Mouse (Mus musculus) liver, embryonic 13.5 days (tissue): ENCODE measurements around the gene Ccdc142. TPM values are rescaled to one million over a fixed set of nuclear protein-coding genes. Genes with fewer than 3 reads are reported as not detected.

Experiments
- ATAC-seq: fragments of 200-750 bp; cut with Nextera tagmentation; 2 replicates; pipeline ENCODE4 v1.8.0; 2017; ENCODE audit warnings: low read depth, mild to moderate bottlenecking, moderate number of reproducible peaks, moderate library complexity
- DNase-seq: peaks from one replicate; pipeline ENCODE4 v3.0.0; 2022
- H3K27ac ChIP-seq: fragments of 300-500 bp; sonication (generic); 2 replicates; pipeline ENCODE4 v1.5.1; 2015; ENCODE audit warnings: moderate library complexity, mild to moderate bottlenecking, inconsistent platforms
- H3K27me3 ChIP-seq: fragments of 300-500 bp; sonication (generic); 2 replicates; pipeline ENCODE4 v1.6.1; 2015; ENCODE audit warnings: mild to moderate bottlenecking, inconsistent platforms
- H3K36me3 ChIP-seq: fragments of 300-500 bp; sonication (generic); 2 replicates; pipeline ENCODE4 v1.6.1; 2015; ENCODE audit warnings: mild to moderate bottlenecking, inconsistent platforms
- H3K4me1 ChIP-seq: fragments of 300-500 bp; sonication (generic); replicated peaks from 2 replicates; pipeline ENCODE4 v1.6.1; 2015; ENCODE audit warnings: inconsistent platforms
- H3K4me2 ChIP-seq: fragments of 300-500 bp; sonication (generic); 2 replicates; pipeline ENCODE4 v1.6.1; 2015; ENCODE audit warnings: inconsistent platforms, mild to moderate bottlenecking, moderate library complexity
- H3K4me3 ChIP-seq: fragments of 300-500 bp; sonication (generic); replicated peaks from 2 replicates; pipeline ENCODE4 v1.5.1; 2015; ENCODE audit warnings: mild to moderate bottlenecking, inconsistent platforms
- H3K9ac ChIP-seq: fragments of 300-500 bp; sonication (generic); 2 replicates; pipeline ENCODE4 v1.6.1; 2015; ENCODE audit warnings: mild to moderate bottlenecking, inconsistent platforms
- H3K9me3 ChIP-seq: fragments of 300-500 bp; sonication (generic); replicated peaks from 2 replicates; pipeline ENCODE4 v1.6.1; 2016; ENCODE audit warnings: inconsistent platforms
- WGBS: fragments of 180-500 bp; shearing (Covaris S2); methylation state at CpG from one replicate; pipeline ENCODE4 v1.1.7; 2015; ENCODE audit not compliant: insufficient replicate concordance; 5-methylcytosine and 5-hydroxymethylcytosine counted together
- polyA plus RNA-seq: library from polyadenylated mRNA; unstranded; fragments of >200 nt; fragmentation: Nextera tagmentation; extraction: Ambion mirVana; gene quantifications from 2 replicates; pipeline ENCODE4 v1.2.1, GENCODE M21; 2015

Ccdc142 gene
- 0.94 and 1.1 TPM in 2 replicates for polyA plus RNA-seq

DNA sequence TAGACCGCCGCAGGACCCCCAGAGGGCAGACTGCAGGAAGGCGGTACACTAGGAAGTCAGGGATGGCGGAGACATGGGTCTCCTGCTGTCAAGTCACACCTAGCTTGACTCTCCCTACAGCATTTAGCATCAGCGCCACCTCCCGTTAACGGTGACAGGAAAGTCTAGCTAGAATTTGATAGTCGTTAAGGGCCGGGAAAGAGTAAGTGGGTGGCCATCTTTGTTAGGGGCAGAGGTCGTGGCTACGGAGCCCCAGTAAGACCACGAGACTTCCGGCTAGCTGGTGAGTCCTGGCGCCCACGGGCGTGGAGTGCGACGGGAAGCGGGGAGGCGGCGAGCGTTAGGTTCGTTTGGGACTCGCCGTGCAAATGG, at the start of gene Ccdc142, which contains the start of gene Gm42688:
TSS of gene Ccdc142 (plus strand) at position 286 of the 372 bp plus-strand sequence.
TSS of gene Gm42688 (plus strand) at position 302 of the 372 bp plus-strand sequence.
- peaks cover 14% of the 10 kb centered on the region for H3K27me3 ChIP-seq
- H3K4me3 ChIP-seq = peak within 1 kb of the TSS; percentile 81
- DNase-seq (peak; percentile 82), ATAC-seq (peak; percentile 81)
- no peaks in the 10 kb centered on the region for H3K9me3 ChIP-seq
- H3K9ac ChIP-seq = peak within 1 kb of the TSS; percentile 90
- peak within 1 kb of the TSS; percentile 99 for H3K4me2 ChIP-seq
- H3K4me1 ChIP-seq = peaks cover 27% of the 10 kb centered on the region
- 2% methylated on average over 25 of the region's 25 CpGs for WGBS
- H3K27ac ChIP-seq = peak within 1 kb of the TSS; percentile 85
- peaks cover 21% of the 10 kb centered on the region for H3K36me3 ChIP-seq

- H3K4me1 ChIP-seq = peaks cover 56% of the 10 kb centered on the region
Observed at GRCm38 (mm10) chr6:83053136-83053960, 48.1 kb upstream of the Ccdc142 start.

GRCm38 (mm10) chr6:83054074-83054851, 47.1 kb upstream of the Ccdc142 start, which contains the start of gene Aup1:
Gene Aup1 (plus strand): TSS chr6:83054521.
- H3K4me2 ChIP-seq = peak within 1 kb of the TSS; percentile 97
- H3K27ac ChIP-seq = peak within 1 kb of the TSS; percentile 97
- peak within 1 kb of the TSS; percentile 100 for H3K4me3 ChIP-seq
- peak within 1 kb of the TSS; percentile 100 for H3K9ac ChIP-seq
- 0 out of 2 replicates have a peak, but pooled peaks cover 4% of the 10 kb centered on the region for H3K27me3 ChIP-seq
- H3K4me1 ChIP-seq = peaks cover 65% of the 10 kb centered on the region
- ATAC-seq (peak; percentile 95), DNase-seq (peak; percentile 98)
- WGBS = under 1% methylated on average over 64 of the region's 64 CpGs
- no peaks in the 10 kb centered on the region for H3K9me3 ChIP-seq
- peaks cover 54% of the 10 kb centered on the region for H3K36me3 ChIP-seq

More at GRCm38 (mm10) chr6:83053136-83053960, 48.1 kb upstream of the Ccdc142 start:
- H3K9ac ChIP-seq = peak overlapping the region; percentile 100
- peaks cover 53% of the 10 kb centered on the region for H3K36me3 ChIP-seq
- peak overlapping the region; percentile 97 for H3K4me2 ChIP-seq
- peak overlapping the region; percentile 100 for H3K4me3 ChIP-seq
- no peaks in the 10 kb centered on the region for H3K9me3 ChIP-seq
- peak; percentile 41 for DNase-seq
- WGBS = under 1% methylated on average over 26 of the region's 26 CpGs
- peak overlapping the region; percentile 97 for H3K27ac ChIP-seq
- ATAC-seq = no peak
- 0 out of 2 replicates have a peak, but pooled peaks cover 2% of the 10 kb centered on the region for H3K27me3 ChIP-seq

DNA sequence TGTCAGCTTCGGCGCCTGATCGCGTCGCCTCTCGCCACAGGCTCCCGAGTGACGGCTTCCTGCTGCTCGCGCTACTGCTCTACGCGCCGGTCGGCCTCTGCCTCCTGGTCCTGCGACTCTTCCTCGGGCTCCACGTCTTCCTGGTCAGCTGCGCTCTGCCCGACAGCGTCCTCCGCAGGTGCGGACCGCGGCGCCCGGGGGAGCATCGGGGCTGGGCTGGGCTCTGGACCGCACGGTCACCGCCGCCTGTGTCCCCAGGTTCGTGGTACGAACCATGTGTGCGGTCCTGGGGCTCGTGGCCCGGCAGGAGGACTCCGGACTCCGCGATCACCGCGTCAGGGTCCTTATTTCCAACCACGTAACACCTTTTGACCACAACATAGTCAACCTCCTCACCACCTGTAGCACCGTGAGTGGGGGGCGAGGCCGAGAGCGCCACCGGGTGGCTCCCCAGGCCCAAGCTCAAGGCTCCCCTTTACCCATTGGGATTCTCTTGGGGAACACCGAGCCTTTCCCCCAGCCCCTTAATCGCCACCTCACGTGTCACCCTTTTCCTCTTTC, 46.5 kb upstream of the Ccdc142 start, which contains the start of gene Htra2:
TSS of gene Htra2 (minus strand) at position 403 of the 561 bp plus-strand sequence.
- peaks cover 65% of the 10 kb centered on the region for H3K4me1 ChIP-seq
- peak within 1 kb of the TSS; percentile 100 for H3K4me3 ChIP-seq
- WGBS = under 1% methylated on average over 50 of the region's 50 CpGs
- ATAC-seq (peak; percentile 14), DNase-seq (no peak)
- H3K27me3 ChIP-seq = peaks cover 5% of the 10 kb centered on the region
- H3K4me2 ChIP-seq = peak within 1 kb of the TSS; percentile 97
- peaks cover 54% of the 10 kb centered on the region for H3K36me3 ChIP-seq
- no peaks in the 10 kb centered on the region for H3K9me3 ChIP-seq
- H3K9ac ChIP-seq = peak within 1 kb of the TSS; percentile 100
- peak within 1 kb of the TSS; percentile 97 for H3K27ac ChIP-seq

DNA sequence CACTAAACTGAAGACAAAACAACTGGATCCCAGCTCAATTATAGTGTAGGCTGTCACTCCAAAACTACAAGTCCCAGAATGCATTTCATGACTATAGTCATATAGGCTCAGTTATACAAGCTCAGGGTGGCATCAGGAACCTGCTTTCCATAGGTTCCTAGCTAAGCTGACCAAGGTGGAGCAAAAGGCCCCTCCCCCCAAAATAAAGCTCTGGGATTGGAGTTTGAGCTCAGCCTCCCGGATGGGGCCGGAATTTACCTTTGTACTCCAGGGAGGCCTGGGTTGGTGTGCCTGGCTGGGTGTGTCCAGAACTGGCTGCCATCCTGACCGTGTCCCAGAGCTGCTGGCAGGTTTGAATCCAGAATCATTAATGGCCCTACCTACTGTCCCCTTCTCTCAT, 43.6 kb upstream of the Ccdc142 start, which contains the start of gene Dqx1:
TSS of gene Dqx1 (plus strand) at position 55 of the 400 bp plus-strand sequence.
- no peaks in the 10 kb centered on the region for H3K9me3 ChIP-seq
- no peak for ATAC-seq
- H3K4me3 ChIP-seq = peak within 1 kb of the TSS; percentile 100
- no peak for DNase-seq
- peaks cover 32% of the 10 kb centered on the region for H3K27me3 ChIP-seq
- peaks cover 33% of the 10 kb centered on the region for H3K36me3 ChIP-seq
- H3K27ac ChIP-seq = peak within 1 kb of the TSS; percentile 56
- H3K9ac ChIP-seq = peak within 1 kb of the TSS; percentile 100
- peak within 1 kb of the TSS; percentile 51 for H3K4me2 ChIP-seq
- WGBS = 73% methylated on average over 3 of the region's 3 CpGs
- H3K4me1 ChIP-seq = peaks cover 44% of the 10 kb centered on the region

- Histone ChIP-seq H3K27me3 (peaks cover 41% of the 10 kb centered on the region), H3K36me3 (peaks cover 33% of the 10 kb centered on the region), H3K4me3 (peak overlapping the region; percentile 41), H3K4me2 (peak overlapping the region; percentile 51), H3K9ac (peak overlapping the region; percentile 52), H3K4me1 (peaks cover 37% of the 10 kb centered on the region), H3K27ac (peak overlapping the region; percentile 56; the same call in 1 of the 2 replicates), H3K9me3 (no peaks in the 10 kb centered on the region)
- ATAC-seq = no peak
- DNase-seq = no peak
- WGBS = 78% methylated on average over 2 of the region's 2 CpGs
Observed at GRCm38 (mm10) chr6:83058725-83059124, 42.7 kb upstream of the Ccdc142 start.

DNA sequence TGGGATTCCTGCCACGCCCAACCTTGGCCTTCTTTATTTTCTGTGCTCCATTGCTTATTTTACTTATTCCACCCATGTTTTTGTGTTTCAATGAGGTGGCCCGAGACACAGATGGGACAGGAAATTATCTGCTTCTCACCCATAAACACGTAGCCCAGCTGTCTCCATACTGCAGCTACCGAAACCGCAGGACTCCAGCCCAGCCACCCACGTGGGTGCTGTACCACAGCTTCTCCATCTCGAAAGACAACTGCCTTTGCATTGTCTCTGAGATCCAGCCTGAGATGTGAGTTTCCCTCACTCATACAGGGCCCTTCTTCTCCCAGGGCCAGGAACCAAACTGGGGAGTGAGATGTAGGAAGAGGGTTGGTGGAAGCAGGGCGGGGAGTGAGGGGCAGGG, 35.4 kb upstream of the Ccdc142 start:
- no peak overlapping the region for H3K9ac ChIP-seq

DNA sequence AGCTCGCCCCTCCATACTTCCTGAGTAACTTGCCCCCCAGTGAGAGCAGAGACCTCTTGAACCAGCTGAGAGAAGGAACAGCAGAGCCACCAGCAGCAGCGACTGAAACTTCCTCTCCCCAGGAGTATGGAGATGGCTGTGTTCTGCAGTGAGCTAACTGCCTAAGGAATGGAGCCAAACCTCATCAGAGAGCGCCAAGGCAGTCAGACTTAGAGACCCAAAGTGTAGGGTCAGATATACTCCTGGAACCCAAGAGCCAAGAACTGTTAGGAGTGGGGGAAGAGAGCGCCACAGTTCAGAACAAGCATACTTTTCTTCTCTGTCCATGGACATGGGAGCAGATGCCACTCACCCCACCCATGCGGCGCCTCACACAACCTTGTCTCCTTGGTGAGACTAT, 35.0 kb upstream of the Ccdc142 start:
- H3K4me1 ChIP-seq = peaks cover 32% of the 10 kb centered on the region
- no peak overlapping the region for H3K4me3 ChIP-seq
- ATAC-seq (no peak), DNase-seq (no peak)
- no peaks in the 10 kb centered on the region for H3K36me3 ChIP-seq
- H3K27ac ChIP-seq = no peak overlapping the region
- WGBS = 31% methylated on average over 6 of the region's 6 CpGs
- peaks cover 100% of the 10 kb centered on the region for H3K27me3 ChIP-seq
- no peak overlapping the region for H3K4me2 ChIP-seq
- H3K9ac ChIP-seq = no peak overlapping the region
- H3K9me3 ChIP-seq = no peaks in the 10 kb centered on the region

More for the DNA sequence above, 35.4 kb upstream of the Ccdc142 start:
- Histone ChIP-seq H3K4me3 (no peak overlapping the region), H3K27ac (no peak overlapping the region), H3K4me2 (no peak overlapping the region), H3K4me1 (peaks cover 28% of the 10 kb centered on the region), H3K36me3 (0 out of 2 replicates have a peak, but pooled peaks cover 4% of the 10 kb centered on the region), H3K9me3 (no peaks in the 10 kb centered on the region), H3K27me3 (peaks cover 100% of the 10 kb centered on the region)
- WGBS = 38% methylated on average over 8 of the region's 8 CpGs
- ATAC-seq (no peak), DNase-seq (no peak)

- Histone ChIP-seq H3K27ac (no peak overlapping the region), H3K27me3 (peaks cover 100% of the 10 kb centered on the region), H3K9me3 (no peaks in the 10 kb centered on the region), H3K4me3 (peak overlapping the region; percentile 38), H3K4me2 (peak overlapping the region; percentile 53), H3K4me1 (peaks cover 34% of the 10 kb centered on the region), H3K9ac (no peak overlapping the region), H3K36me3 (no peaks in the 10 kb centered on the region)
- WGBS = 8% methylated on average over 8 of the region's 8 CpGs
- ATAC-seq (no peak), DNase-seq (no peak)
Observed at GRCm38 (mm10) chr6:83068221-83068620, 33.2 kb upstream of the Ccdc142 start.

- WGBS = 2% methylated on average over 81 of the region's 81 CpGs
- Histone ChIP-seq H3K4me1 (peaks cover 34% of the 10 kb centered on the region), H3K27me3 (peaks cover 100% of the 10 kb centered on the region), H3K4me2 (peak overlapping the region; percentile 53), H3K9ac (no peak overlapping the region), H3K27ac (no peak overlapping the region), H3K36me3 (no peaks in the 10 kb centered on the region), H3K9me3 (no peaks in the 10 kb centered on the region), H3K4me3 (peak overlapping the region; percentile 38)
- DNase-seq (no peak), ATAC-seq (no peak)
Observed at GRCm38 (mm10) chr6:83068706-83069487, 32.5 kb upstream of the Ccdc142 start.
